Mouse (Mus musculus) megakaryocyte, embryonic 14.5 days (primary cell): ENCODE data around the gene Hepacam.

Experiments
- FLI1 ChIP-seq: IDR thresholded peaks from 2 replicates; pipeline ENCODE4 v1.6.1; 2012; ENCODE audit warnings: low read length, inconsistent platforms, mixed read lengths
- GATA1 ChIP-seq: IDR thresholded peaks from 3 replicates; pipeline ENCODE4 v1.6.1; 2012; ENCODE audit warnings: mixed read lengths, low read length, inconsistent platforms, borderline replicate concordance

DNA sequence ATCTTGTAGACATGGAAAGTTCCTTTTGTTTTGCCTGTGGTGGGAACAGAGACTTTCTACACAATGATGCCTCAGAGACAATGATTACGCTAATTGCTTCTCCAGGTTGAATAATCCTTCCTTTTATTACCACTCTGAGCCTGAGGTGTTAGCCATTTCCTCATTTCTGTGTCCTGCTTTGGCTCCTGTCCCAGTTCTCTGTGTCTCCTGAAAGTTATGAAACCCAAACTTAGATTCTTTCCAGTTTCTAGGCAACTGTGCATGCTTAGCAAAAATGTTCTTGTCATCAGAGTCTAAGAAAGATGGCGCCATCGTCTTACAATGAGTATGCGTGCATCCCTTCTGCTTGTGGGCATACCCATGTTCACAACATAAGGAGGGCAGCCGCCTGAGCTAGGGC, 8.6 kb downstream of the Hepacam start:
- TF ChIP-seq GATA1: no peak
- TF ChIP-seq FLI1: no peak
